Mouse (Mus musculus) CH12.LX (cell line): ENCODE measurements around the gene Uvssa. TPM values are rescaled to one million over a fixed set of nuclear protein-coding genes. Genes with fewer than 3 reads are reported as not detected.

Experiments used
- DNase-seq: peaks from one replicate; pipeline ENCODE4 v3.0.0-alpha.2; 2013; ENCODE audit errors: extremely low read depth
- H3K27ac ChIP-seq: 2 replicates; pipeline ENCODE4 v1.5.1; 2012; ENCODE audit warnings: low read depth, mild to moderate bottlenecking, control low read depth, moderate library complexity; ENCODE audit not compliant: insufficient read depth
- H3K27me3 ChIP-seq: replicated peaks from 2 replicates; pipeline ENCODE3; 2012; ENCODE audit warnings: inconsistent platforms
- H3K36me3 ChIP-seq, 2 experiments: replicated peaks in 1 of 2; 2 replicates each; pipeline versions ENCODE3 to v1.6.1; 2012; ENCODE audit warnings: inconsistent platforms in 1 of 2, low read length in 1 of 2, mild to moderate bottlenecking in 1 of 2, mixed read lengths in 1 of 2, moderate library complexity in 1 of 2; ENCODE audit not compliant: control insufficient read depth in 1 of 2, insufficient read depth in 1 of 2
- H3K4me1 ChIP-seq, 2 experiments: 2 replicates each; pipeline ENCODE4 v1.6.1; 2012; ENCODE audit warnings: inconsistent platforms in 1 of 2, moderate library complexity in 1 of 2; ENCODE audit not compliant: insufficient read depth in 2 of 2, control insufficient read depth in 1 of 2
- H3K4me2 ChIP-seq: 2 replicates; pipeline ENCODE4 v1.6.1; 2012; ENCODE audit warnings: low read depth, mild to moderate bottlenecking, control low read depth; ENCODE audit not compliant: poor library complexity, insufficient read depth, severe bottlenecking
- H3K4me3 ChIP-seq, 3 experiments: fragments of 150-350 bp in 1 of 3; sonication (generic) in 1 of 3; replicated peaks in 1 of 3; 2 replicates each; pipeline versions ENCODE3 to v1.5.1; 2011 to 2012; ENCODE audit warnings: low read depth in 2 of 3, low read length in 2 of 3, mild to moderate bottlenecking in 2 of 3, moderate library complexity in 2 of 3, control low read depth in 1 of 3, improper control_type of control experiment in 1 of 3, inconsistent platforms in 1 of 3, mixed read lengths in 1 of 3; ENCODE audit not compliant: poor library complexity in 1 of 3
- H3K79me2 ChIP-seq: replicated peaks from 2 replicates; pipeline ENCODE4 v1.6.1; 2012; ENCODE audit warnings: mild to moderate bottlenecking, moderate library complexity; ENCODE audit not compliant: control insufficient read depth, poor library complexity, insufficient read depth, severe bottlenecking; ENCODE audit errors: extremely low read depth
- H3K9ac ChIP-seq: 2 replicates; pipeline ENCODE4 v1.6.1; 2012; ENCODE audit warnings: low read depth, mild to moderate bottlenecking, control low read depth, moderate library complexity; ENCODE audit not compliant: insufficient read depth
- H3K9me3 ChIP-seq: replicated peaks from 2 replicates; pipeline ENCODE3; 2012; ENCODE audit warnings: low read length, inconsistent platforms, mixed read lengths
- BHLHE40 ChIP-seq: IDR thresholded peaks from 2 replicates; pipeline ENCODE4 v1.6.1; 2011; ENCODE audit warnings: mild to moderate bottlenecking, low read depth, low read length, improper control_type of control experiment
- CHD1 ChIP-seq: IDR thresholded peaks from 2 replicates; pipeline ENCODE4 v1.6.1; 2012; ENCODE audit warnings: low read depth, low read length, improper control_type of control experiment, inconsistent platforms
- CHD2 ChIP-seq: IDR thresholded peaks from 2 replicates; pipeline ENCODE4 v1.6.1; 2011; ENCODE audit warnings: low read length, improper control_type of control experiment
- CTCF ChIP-seq, 2 experiments: IDR thresholded peaks in 1 of 2; conservative IDR thresholded peaks in 1 of 2; 2 replicates each; pipeline ENCODE4 v1.5.1; 2011 to 2012; ENCODE audit warnings: low read depth in 2 of 2, low read length in 2 of 2, improper control_type of control experiment in 1 of 2, inconsistent platforms in 1 of 2, mild to moderate bottlenecking in 1 of 2, moderate library complexity in 1 of 2
- ELF1 ChIP-seq: IDR thresholded peaks from 2 replicates; pipeline ENCODE4 v1.6.1; 2014; ENCODE audit warnings: low read depth, mild to moderate bottlenecking, inconsistent platforms, low read length, improper control_type of control experiment
- ETS1 ChIP-seq: conservative IDR thresholded peaks from 2 replicates; pipeline ENCODE4 v1.6.1; 2012; ENCODE audit warnings: low read depth, mild to moderate bottlenecking, inconsistent platforms, low read length, improper control_type of control experiment, moderate library complexity
- GABPA ChIP-seq: IDR thresholded peaks from 2 replicates; pipeline ENCODE4 v1.6.1; 2012; ENCODE audit warnings: low read depth, low read length, improper control_type of control experiment, inconsistent platforms; ENCODE audit not compliant: insufficient replicate concordance
- HCFC1 ChIP-seq: IDR thresholded peaks from 2 replicates; pipeline ENCODE4 v1.6.1; 2012; ENCODE audit warnings: low read depth, mild to moderate bottlenecking, inconsistent platforms, low read length, improper control_type of control experiment
- IRF4 ChIP-seq: IDR thresholded peaks from 2 replicates; pipeline ENCODE4 v1.6.1; 2014; ENCODE audit warnings: low read depth, mild to moderate bottlenecking, inconsistent platforms, low read length, improper control_type of control experiment
- KAT2A ChIP-seq: IDR thresholded peaks from 2 replicates; pipeline ENCODE4 v1.6.1; 2012; ENCODE audit warnings: low read length, improper control_type of control experiment, inconsistent platforms; ENCODE audit not compliant: insufficient replicate concordance
- MAX ChIP-seq: IDR thresholded peaks from 2 replicates; pipeline ENCODE4 v1.6.1; 2011; ENCODE audit warnings: low read length, improper control_type of control experiment
- MAZ ChIP-seq: IDR thresholded peaks from 2 replicates; pipeline ENCODE4 v1.6.1; 2012; ENCODE audit warnings: low read depth, mild to moderate bottlenecking, inconsistent platforms, low read length, improper control_type of control experiment, moderate library complexity
- MEF2A ChIP-seq: IDR thresholded peaks from 2 replicates; pipeline ENCODE4 v1.6.1; 2014; ENCODE audit warnings: low read depth, mild to moderate bottlenecking, inconsistent platforms, low read length, improper control_type of control experiment, borderline replicate concordance
- MYC ChIP-seq: IDR thresholded peaks from 2 replicates; pipeline ENCODE4 v1.6.1; 2011; ENCODE audit warnings: low read depth, mild to moderate bottlenecking, improper control_type of control experiment, low read length
- NELFE ChIP-seq: IDR thresholded peaks from 2 replicates; pipeline ENCODE4 v1.6.1; 2011; ENCODE audit warnings: low read depth, low read length, improper control_type of control experiment
- PAX5 ChIP-seq: IDR thresholded peaks from 2 replicates; pipeline ENCODE4 v1.6.1; 2012; ENCODE audit warnings: low read length, inconsistent platforms, mixed read lengths
- POLR2A ChIP-seq: IDR thresholded peaks from 2 replicates; pipeline ENCODE4 v1.6.1; 2011; ENCODE audit warnings: low read depth, mild to moderate bottlenecking, improper control_type of control experiment, low read length
- RAD21 ChIP-seq: IDR thresholded peaks from 2 replicates; pipeline ENCODE4 v1.6.1; 2011; ENCODE audit warnings: low read depth, mild to moderate bottlenecking, low read length, improper control_type of control experiment, moderate library complexity
- RCOR1 ChIP-seq: conservative IDR thresholded peaks from 2 replicates; pipeline ENCODE4 v1.6.1; 2012; ENCODE audit warnings: low read depth, mild to moderate bottlenecking, inconsistent platforms, low read length, improper control_type of control experiment
- SMC3 ChIP-seq: IDR thresholded peaks from 2 replicates; pipeline ENCODE4 v1.6.1; 2011; ENCODE audit warnings: low read depth, low read length, improper control_type of control experiment
- TBP ChIP-seq: conservative IDR thresholded peaks from 2 replicates; pipeline ENCODE4 v1.6.1; 2011; ENCODE audit warnings: low read depth, low read length, improper control_type of control experiment
- UBTF ChIP-seq: IDR thresholded peaks from 2 replicates; pipeline ENCODE4 v1.6.1; 2012; ENCODE audit warnings: low read depth, mild to moderate bottlenecking, inconsistent platforms, low read length, improper control_type of control experiment, moderate library complexity
- ZC3H11A ChIP-seq: IDR thresholded peaks from 2 replicates; pipeline ENCODE4 v1.6.1; 2012; ENCODE audit warnings: low read depth, mild to moderate bottlenecking, inconsistent platforms, low read length, improper control_type of control experiment
- ZKSCAN1 ChIP-seq: IDR thresholded peaks from 2 replicates; pipeline ENCODE4 v1.6.1; 2012; ENCODE audit warnings: low read depth, inconsistent platforms, low read length, improper control_type of control experiment, borderline replicate concordance
- ZMIZ1 ChIP-seq: IDR thresholded peaks from 2 replicates; pipeline ENCODE4 v1.6.1; 2012; ENCODE audit warnings: low read depth, mild to moderate bottlenecking, inconsistent platforms, low read length, improper control_type of control experiment
- ZNF384 ChIP-seq: IDR thresholded peaks from 2 replicates; pipeline ENCODE4 v1.6.1; 2012; ENCODE audit warnings: low read depth, low read length, improper control_type of control experiment, inconsistent platforms
- dilution Hi-C: fragments of 300-500 bp; cut with MboI; formaldehyde crosslinking; loops from 2 replicates; pipeline ENCODE4 v1.14.3; 2020; ENCODE audit warnings: low sequenced_read_pairs; ENCODE audit not compliant: extremely low pct_unique_long_range_greater_than_20kb, extremely low pct_ligation_motif_present
- in situ Hi-C: fragments of 300-500 bp; cut with MboI; formaldehyde crosslinking; loops from 3 replicates; pipeline ENCODE4 v1.14.3; 2019; ENCODE audit warnings: low sequenced_read_pairs, low pct_ligation_motif_present, low pct_unique_long_range_greater_than_20kb, mixed read lengths
- polyA plus RNA-seq: library from polyadenylated mRNA; unstranded; fragments of >175 nt; gene quantifications from 2 replicates; pipeline ENCODE4 v1.2.1, GENCODE M21; 2012; ENCODE audit warnings: low read depth; ENCODE audit not compliant: insufficient read length
- total RNA-seq, 2 experiments: library from RNA; depleted of rRNA; stranded (reverse); fragments of 300-350 nt in 1 of 2; fragments of >200 nt in 1 of 2; gene quantifications; 2 replicates each; pipeline ENCODE4 v1.2.3; 2012 to 2014

Uvssa gene
- total and polyA plus RNA-seq, 3 experiments: 2.6 to 5.8 (median 2.9) TPM

GRCm38 (mm10) chr5:33371137-33371536 lies 7.2 kb upstream of the Uvssa start:
- DNase-seq: peak; percentile 43

GRCm38 (mm10) chr5:33371668-33372067 lies 6.7 kb upstream of the Uvssa start:
- H3K9me3 ChIP-seq: no peaks in the 10 kb centered on the region
- no peak overlapping the region for H3K9ac ChIP-seq
- no peak overlapping the region for H3K4me3 ChIP-seq
- dilution Hi-C loops: no loop called here
- DNase-seq: no peak
- TF ChIP-seq ZC3H11A (no peak), POLR2A (no peak), HCFC1 (no peak), MEF2A (no peak), NELFE (no peak), ZMIZ1 (no peak), CHD1 (no peak), CHD2 (no peak)
- in situ Hi-C loops: no loop called here
- no peaks in the 10 kb centered on the region for H3K27me3 ChIP-seq
- H3K36me3 ChIP-seq: peaks cover 55 to 83% of the 10 kb centered on the region in 2 experiments
- H3K4me2 ChIP-seq: no peak overlapping the region
- H3K27ac ChIP-seq: no peak overlapping the region
- peaks cover 15 to 21% of the 10 kb centered on the region in 2 experiments for H3K4me1 ChIP-seq
- no peaks in the 10 kb centered on the region for H3K79me2 ChIP-seq

More at GRCm38 (mm10) chr5:33371137-33371536, 7.2 kb upstream of the Uvssa start:
- TF ChIP-seq POLR2A (no peak), ZKSCAN1 (no peak), MAX (peak; percentile 44; the same call in 1 of the 2 replicates), RAD21 (peak; percentile 85), SMC3 (peak; percentile 82), CHD1 (no peak), UBTF (no peak), ELF1 (0 out of 2 replicates have a peak, but pooled peaks have one; percentile 13), MYC (0 out of 2 replicates have a peak, but pooled peaks have one; percentile 43), ETS1 (no peak), ZNF384 (no peak), RCOR1 (no peak), MAZ (no peak), MEF2A (no peak), BHLHE40 (no peak), ZC3H11A (peak; percentile 3; the same call in 1 of the 2 replicates), CTCF (conservative IDR thresholded peaks at IDR 0.05 in 1 of 2, IDR thresholded peaks at IDR 0.05 in 1 of 2; ENCODE audit: low read depth in 2 of 2, low read length in 2 of 2) (peak; percentile 21 to 81; a peak in 2 of 4 replicates), NELFE (no peak), IRF4 (peak; percentile 44; the same call in 1 of the 2 replicates), CHD2 (no peak), TBP (no peak), GABPA (no peak), PAX5 (no peak), KAT2A (no peak)
- Histone ChIP-seq H3K4me1 (peaks cover 13 to 17% of the 10 kb centered on the region in 2 experiments), H3K27me3 (no peaks in the 10 kb centered on the region), H3K9ac (no peak overlapping the region), H3K9me3 (no peaks in the 10 kb centered on the region), H3K27ac (no peak overlapping the region), H3K79me2 (no peaks in the 10 kb centered on the region), H3K4me3 (no peak overlapping the region), H3K36me3 (peaks cover 60 to 89% of the 10 kb centered on the region in 2 experiments), H3K4me2 (no peak overlapping the region)
- dilution Hi-C loops (no loop called here), in situ Hi-C loops (no loop called here)
